Mouse (Mus musculus) intestine, postnatal 0 days (tissue): ENCODE measurements at regions not wholly inside any gene's neighbourhood (a gene's known extent, or its start where the extent isn't known, plus 50 kb on each side); places are given as distances from the start of the nearest gene placed in this dataset.

Source experiments
- ATAC-seq: fragments of 200-750 bp; cut with Nextera tagmentation; 2 replicates; pipeline ENCODE4 v1.8.0; 2017; ENCODE audit warnings: mild to moderate bottlenecking, moderate TSS enrichment, moderate library complexity
- H3K27ac ChIP-seq: fragments of 300-500 bp; sonication (generic); 2 replicates; pipeline ENCODE4 v1.5.1; 2014; ENCODE audit warnings: mild to moderate bottlenecking, low read depth, low read length, moderate library complexity
- H3K27me3 ChIP-seq: fragments of 300-500 bp; sonication (generic); replicated peaks from 2 replicates; pipeline ENCODE4 v1.6.1; 2014; ENCODE audit warnings: low read length, mixed read lengths; ENCODE audit not compliant: control insufficient read depth, insufficient read depth
- H3K36me3 ChIP-seq: fragments of 300-500 bp; sonication (generic); 2 replicates; pipeline ENCODE4 v1.6.1; 2014; ENCODE audit warnings: mild to moderate bottlenecking, moderate library complexity; ENCODE audit not compliant: control insufficient read depth, insufficient read depth
- H3K4me1 ChIP-seq: fragments of 300-500 bp; sonication (generic); replicated peaks from 2 replicates; pipeline ENCODE4 v1.6.1; 2014; ENCODE audit warnings: antibody characterized with exemption, low read length, mixed read lengths; ENCODE audit not compliant: control insufficient read depth, insufficient read depth
- H3K4me2 ChIP-seq: fragments of 300-500 bp; sonication (generic); replicated peaks from 2 replicates; pipeline ENCODE4 v1.6.1; 2014; ENCODE audit warnings: low read depth, mild to moderate bottlenecking, moderate library complexity
- H3K4me3 ChIP-seq: fragments of 300-500 bp; sonication (generic); 2 replicates; pipeline ENCODE4 v1.5.1; 2014; ENCODE audit warnings: low read depth, low read length
- H3K9ac ChIP-seq: fragments of 300-500 bp; sonication (generic); 2 replicates; pipeline ENCODE4 v1.6.1; 2014; ENCODE audit warnings: mild to moderate bottlenecking, low read depth, low read length
- H3K9me3 ChIP-seq: fragments of 300-500 bp; sonication (generic); 2 replicates; pipeline ENCODE4 v1.6.1; 2016; ENCODE audit warnings: mixed run types; ENCODE audit not compliant: control insufficient read depth
- CTCF ChIP-seq: sonication (generic); IDR thresholded peaks from 2 replicates; pipeline ENCODE4 v1.5.1; 2016; ENCODE audit warnings: low read depth, mild to moderate bottlenecking, control low read depth, antibody characterized with exemption, moderate library complexity
- WGBS: fragments of 180-500 bp; shearing (Covaris S2); extraction: QIAGEN DNeasy Blood & Tissue Kit; methylation state at CpG from one replicate; pipeline ENCODE4 v1.1.7; 2014; 5-methylcytosine and 5-hydroxymethylcytosine counted together

- Histone ChIP-seq H3K4me2 (no peak overlapping the region), H3K27me3 (no peaks in the 10 kb centered on the region), H3K9me3 (no peaks in the 10 kb centered on the region), H3K9ac (no peak overlapping the region), H3K36me3 (no peaks in the 10 kb centered on the region), H3K4me1 (no peaks in the 10 kb centered on the region), H3K4me3 (no peak overlapping the region), H3K27ac (no peak overlapping the region)
- ATAC-seq = no peak
- TF ChIP-seq CTCF = no peak
- 77% methylated on average over 5 of the region's 5 CpGs for WGBS
Observed at GRCm38 (mm10) chr4:47671362-47671761, 196.9 kb downstream of the Sec61b start.

GRCm38 (mm10) chr4:47681141-47681540 is 206.7 kb downstream of the Sec61b start:
- H3K4me2 ChIP-seq = no peak overlapping the region
- H3K36me3 ChIP-seq = no peaks in the 10 kb centered on the region
- H3K27me3 ChIP-seq = no peaks in the 10 kb centered on the region
- WGBS = 93% methylated on average over 4 of the region's 4 CpGs
- no peaks in the 10 kb centered on the region for H3K4me1 ChIP-seq
- no peak for TF ChIP-seq CTCF
- no peaks in the 10 kb centered on the region for H3K9me3 ChIP-seq
- H3K9ac ChIP-seq = no peak overlapping the region
- H3K4me3 ChIP-seq = no peak overlapping the region
- H3K27ac ChIP-seq = no peak overlapping the region
- no peak for ATAC-seq

GRCm38 (mm10) chr4:47691207-47691606 is 216.7 kb downstream of the Sec61b start:
- no peak for ATAC-seq

GRCm38 (mm10) chr4:47692654-47693053 is 218.2 kb downstream of the Sec61b start:
- no peaks in the 10 kb centered on the region for H3K9me3 ChIP-seq
- H3K4me2 ChIP-seq = no peak overlapping the region
- ATAC-seq = no peak
- H3K4me3 ChIP-seq = no peak overlapping the region
- no peak overlapping the region for H3K9ac ChIP-seq
- H3K27me3 ChIP-seq = no peaks in the 10 kb centered on the region
- no peaks in the 10 kb centered on the region for H3K4me1 ChIP-seq
- no peak for TF ChIP-seq CTCF
- H3K36me3 ChIP-seq = no peaks in the 10 kb centered on the region
- H3K27ac ChIP-seq = no peak overlapping the region

More at GRCm38 (mm10) chr4:47691207-47691606, 216.7 kb downstream of the Sec61b start:
- Histone ChIP-seq H3K27ac (no peak overlapping the region), H3K9me3 (no peaks in the 10 kb centered on the region), H3K9ac (no peak overlapping the region), H3K36me3 (no peaks in the 10 kb centered on the region), H3K4me1 (no peaks in the 10 kb centered on the region), H3K4me3 (no peak overlapping the region), H3K4me2 (no peak overlapping the region), H3K27me3 (no peaks in the 10 kb centered on the region)
- WGBS = 64% methylated on average over 2 of the region's 2 CpGs
- TF ChIP-seq CTCF = no peak

- H3K9me3 ChIP-seq = no peaks in the 10 kb centered on the region
- TF ChIP-seq CTCF = no peak
- no peak overlapping the region for H3K9ac ChIP-seq
- no peaks in the 10 kb centered on the region for H3K27me3 ChIP-seq
- H3K36me3 ChIP-seq = no peaks in the 10 kb centered on the region
- H3K4me2 ChIP-seq = no peak overlapping the region
- H3K4me3 ChIP-seq = no peak overlapping the region
- H3K27ac ChIP-seq = no peak overlapping the region
- no peaks in the 10 kb centered on the region for H3K4me1 ChIP-seq
- ATAC-seq = no peak
- 77% methylated on average over 12 of the region's 12 CpGs for WGBS
Observed at GRCm38 (mm10) chr4:47693221-47693620, 218.8 kb downstream of the Sec61b start.

GRCm38 (mm10) chr4:47697071-47697470 is 222.6 kb downstream of the Sec61b start:
- Histone ChIP-seq H3K27ac (no peak overlapping the region), H3K4me3 (no peak overlapping the region), H3K27me3 (no peaks in the 10 kb centered on the region), H3K9me3 (no peaks in the 10 kb centered on the region), H3K4me1 (no peaks in the 10 kb centered on the region), H3K9ac (no peak overlapping the region), H3K4me2 (no peak overlapping the region), H3K36me3 (no peaks in the 10 kb centered on the region)
- ATAC-seq = no peak
- 89% methylated on average over 4 of the region's 4 CpGs for WGBS
- no peak for TF ChIP-seq CTCF

- 66% methylated on average over 4 of the region's 4 CpGs for WGBS
- no peak for TF ChIP-seq CTCF
- Histone ChIP-seq H3K4me3 (no peak overlapping the region), H3K4me1 (no peaks in the 10 kb centered on the region), H3K36me3 (no peaks in the 10 kb centered on the region), H3K27ac (no peak overlapping the region), H3K9me3 (no peaks in the 10 kb centered on the region), H3K27me3 (no peaks in the 10 kb centered on the region), H3K9ac (no peak overlapping the region), H3K4me2 (no peak overlapping the region)
- ATAC-seq = no peak
Observed at GRCm38 (mm10) chr4:47698514-47698913, 224.1 kb downstream of the Sec61b start.
